Mouse (Mus musculus): Measurements from ENCODE around the gene Fchsd2.
"Not testable (repeated sequence)": the region's sequence is repeated elsewhere in the genome, so short reads cannot be mapped to it uniquely, and the experiment has no call there.

The Fchsd2 gene

DNA sequence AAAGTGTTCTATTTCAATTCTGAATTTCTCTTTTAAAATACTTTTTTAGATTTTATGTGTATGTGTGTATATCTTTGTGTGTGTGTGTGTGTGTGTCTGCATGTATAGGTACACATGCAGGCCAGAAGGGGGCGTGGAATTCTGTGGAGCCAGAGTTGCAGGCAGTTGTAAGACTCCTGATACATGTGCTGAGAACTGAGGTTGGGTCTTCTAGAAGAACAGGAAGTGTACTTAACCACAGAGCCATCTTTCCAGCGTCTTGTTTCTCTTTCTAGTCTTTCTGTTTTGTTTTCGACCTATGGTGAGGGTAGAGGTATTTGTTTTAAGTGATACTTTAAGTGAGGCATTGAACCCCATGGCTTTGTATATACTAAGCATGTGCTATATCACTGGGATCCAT, 20.7 kb downstream of the Fchsd2 start:
- peak; percentile 48 for DNase-seq (ENCODE audit: low read depth, low spot score)

GRCm38 (mm10) chr7:101114328-101114727, 21.7 kb downstream of the Fchsd2 start:
- no peak for DNase-seq (ENCODE audit: low read depth, low spot score)

GRCm38 (mm10) chr7:101119391-101119790, 26.7 kb downstream of the Fchsd2 start:
- no peak for DNase-seq (ENCODE audit: low read depth, low spot score)

GRCm38 (mm10) chr7:101123579-101124347, 31.1 kb downstream of the Fchsd2 start:
- no peak for DNase-seq (ENCODE audit: low read depth, low spot score)

- DNase-seq (ENCODE audit: low read depth, low spot score): no peak
Observed at GRCm38 (mm10) chr7:101127737-101128136, 35.1 kb downstream of the Fchsd2 start.

DNA sequence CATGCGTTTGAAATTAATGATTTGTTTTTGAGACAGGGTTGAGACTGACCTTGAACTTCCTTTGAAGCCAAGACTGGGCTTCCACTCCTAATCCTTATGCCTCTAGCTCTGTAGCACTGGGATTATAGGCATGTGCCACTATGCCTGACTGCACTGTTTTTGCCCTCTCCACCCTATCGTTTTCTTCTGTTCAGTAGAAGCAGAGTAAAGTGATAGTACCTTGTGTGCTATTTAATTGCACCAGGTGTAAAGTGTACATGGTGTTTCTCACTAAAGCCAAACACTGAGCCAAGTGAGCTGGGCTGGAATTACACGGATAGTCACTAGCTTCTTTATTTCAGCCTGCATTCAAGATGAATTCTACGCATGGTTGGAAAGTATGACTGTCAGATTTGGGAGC, 35.9 kb downstream of the Fchsd2 start:
- DNase-seq (ENCODE audit: low read depth, low spot score): no peak

DNA sequence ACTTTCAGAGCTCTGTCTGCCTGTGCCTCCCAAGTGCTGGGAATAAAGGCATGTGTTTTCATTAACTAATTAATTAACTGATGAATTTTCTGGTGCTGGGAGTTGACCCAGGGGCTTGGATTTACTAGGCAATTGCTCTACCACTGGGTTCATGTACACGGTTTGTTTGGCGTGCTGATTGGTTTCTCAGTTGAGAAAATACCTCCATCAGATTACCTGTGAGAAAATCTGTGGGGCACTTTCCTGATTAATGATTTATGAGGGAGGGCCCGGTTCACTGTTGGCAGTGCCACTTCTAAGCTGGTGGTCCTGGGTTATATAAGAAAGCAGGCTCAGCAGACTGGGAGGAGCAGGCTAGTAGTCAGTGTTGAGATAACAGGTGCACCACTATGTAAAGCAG, 38.0 kb downstream of the Fchsd2 start:
- DNase-seq (ENCODE audit: low read depth, low spot score): no peak

DNA sequence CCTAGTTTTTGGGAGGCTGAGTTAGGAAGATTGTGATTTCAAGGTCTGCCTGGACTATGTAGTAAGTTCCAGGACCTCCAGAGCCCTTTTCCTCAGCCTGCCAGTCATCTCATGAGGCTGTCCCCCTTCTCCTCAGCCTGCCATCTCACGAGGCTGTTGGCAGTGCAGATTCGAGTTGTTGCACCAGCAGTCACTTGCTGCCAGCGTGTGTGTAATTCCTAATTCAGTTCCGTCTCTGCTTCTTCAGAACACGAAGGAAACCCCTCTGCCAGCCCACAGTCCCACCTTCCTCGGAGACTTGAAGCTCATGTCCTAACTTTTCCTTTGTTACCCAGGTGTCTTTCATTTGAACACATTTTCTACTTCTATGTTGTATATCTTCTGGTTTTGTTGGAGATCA, 38.6 kb downstream of the Fchsd2 start:
- DNase-seq (ENCODE audit: low read depth, low spot score): no peak

DNA sequence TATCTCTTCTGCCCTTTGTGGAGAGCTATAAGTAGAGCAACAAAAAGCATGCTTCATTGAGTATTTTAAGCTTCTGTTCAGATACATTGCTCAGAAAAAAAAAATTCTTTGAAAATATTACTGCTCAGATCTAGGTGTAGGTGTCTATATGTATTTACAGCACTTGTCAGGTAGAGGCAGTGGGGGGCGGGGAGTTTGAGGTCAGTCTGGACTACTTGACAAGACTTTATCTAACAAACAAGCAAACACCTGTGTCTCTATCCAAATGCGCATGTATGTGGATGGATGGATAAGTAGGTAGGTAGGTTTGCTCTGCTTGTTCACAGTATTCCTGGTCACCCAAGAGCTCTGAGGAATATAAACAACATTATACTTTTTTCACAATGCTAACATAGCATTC, 40.9 kb downstream of the Fchsd2 start:
- DNase-seq (ENCODE audit: low read depth, low spot score): no peak

GRCm38 (mm10) chr7:101134117-101134516, 41.5 kb downstream of the Fchsd2 start:
- DNase-seq (ENCODE audit: low read depth, low spot score): no peak

DNA sequence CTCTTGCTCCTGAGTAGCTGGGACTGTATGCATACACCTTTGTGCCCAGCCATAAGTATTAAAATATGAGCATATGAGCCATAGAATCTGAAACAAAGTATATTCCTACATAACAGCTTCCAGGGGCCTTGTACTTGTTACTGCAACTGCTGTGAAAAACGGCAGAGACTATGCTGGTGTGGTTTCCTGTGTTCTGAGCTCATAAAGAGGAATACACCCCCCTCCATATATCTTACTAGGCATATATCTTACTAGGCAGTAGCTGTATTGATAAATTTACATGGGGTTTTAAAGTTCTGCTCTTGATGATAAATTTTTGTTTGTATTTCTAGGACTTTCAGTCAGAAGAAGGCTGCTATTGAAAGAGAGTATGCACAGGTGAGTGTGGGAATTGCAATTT, 46.2 kb downstream of the Fchsd2 start:
- no peak for DNase-seq (ENCODE audit: low read depth, low spot score)

GRCm38 (mm10) chr7:101142907-101143306, 50.2 kb downstream of the Fchsd2 start:
- no peak for DNase-seq (ENCODE audit: low read depth, low spot score)

GRCm38 (mm10) chr7:101144222-101144621, 51.6 kb downstream of the Fchsd2 start:
- DNase-seq (ENCODE audit: low read depth, low spot score): no peak

DNA sequence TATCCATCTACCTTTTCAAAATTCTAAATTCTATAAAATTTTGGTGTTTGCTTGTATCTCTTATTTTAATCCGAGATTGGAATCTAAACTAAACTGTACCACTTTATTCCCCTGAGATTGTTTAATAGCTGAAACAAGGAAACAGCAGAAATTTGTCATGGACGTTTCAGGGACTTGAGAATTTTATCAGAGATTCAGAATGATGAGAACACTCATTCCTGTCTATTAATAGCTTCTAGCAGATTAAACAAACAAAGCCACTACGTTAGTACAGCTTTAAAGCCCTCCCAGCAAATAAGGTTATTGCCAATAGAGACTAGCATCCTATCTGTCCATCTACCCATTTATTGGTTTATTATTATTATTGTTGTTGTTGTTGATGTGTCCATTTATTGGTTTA, 56.4 kb downstream of the Fchsd2 start:
- no peak for DNase-seq (ENCODE audit: low read depth, low spot score)

- not testable (repeated sequence) for DNase-seq (ENCODE audit: low read depth, low spot score)
Observed at GRCm38 (mm10) chr7:101154883-101155282, 62.2 kb downstream of the Fchsd2 start.

GRCm38 (mm10) chr7:101155284-101155683, 62.6 kb downstream of the Fchsd2 start:
- no peak for DNase-seq (ENCODE audit: low read depth, low spot score)

DNA sequence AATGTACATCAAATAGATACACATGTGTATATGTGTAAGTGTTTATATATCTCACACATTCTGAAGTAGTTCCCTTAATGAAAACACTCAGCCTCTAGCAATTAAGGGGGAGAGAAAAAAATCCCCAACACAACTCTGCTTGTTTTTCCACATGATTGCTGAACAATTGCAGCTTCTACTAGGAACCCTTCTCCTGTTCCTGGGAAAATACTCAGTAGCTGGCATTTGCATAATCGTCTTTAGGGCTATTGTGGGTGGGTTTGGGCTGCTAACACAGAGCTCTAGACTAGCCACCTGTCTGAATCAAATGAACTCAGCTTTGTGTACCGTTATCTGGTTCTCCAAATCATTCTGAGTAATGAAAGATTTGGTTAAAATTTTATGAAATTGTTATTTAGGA, 67.6 kb downstream of the Fchsd2 start:
- DNase-seq (ENCODE audit: low read depth, low spot score): no peak

- no peak for DNase-seq (ENCODE audit: low read depth, low spot score)
Observed at GRCm38 (mm10) chr7:101162781-101163180, 70.1 kb downstream of the Fchsd2 start.

DNA sequence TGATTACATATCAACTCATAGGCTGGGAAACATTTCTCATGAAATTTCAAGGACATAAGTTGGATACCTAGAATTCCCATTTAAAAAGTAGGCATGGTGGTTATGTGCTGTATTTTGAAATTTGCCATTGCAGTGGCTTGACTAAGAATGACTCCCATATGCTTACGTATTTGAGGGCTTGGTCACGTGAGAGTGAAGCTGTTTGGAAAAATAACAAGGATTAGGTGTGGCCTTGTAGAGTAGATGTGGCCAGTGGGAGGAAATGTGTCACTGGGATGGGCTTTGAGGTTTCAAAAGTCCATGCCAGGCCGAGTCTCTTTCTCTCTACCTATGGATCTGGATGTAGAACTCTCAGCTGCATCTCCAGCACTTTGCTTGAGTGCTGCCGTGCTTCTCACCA, 71.2 kb downstream of the Fchsd2 start:
- DNase-seq (ENCODE audit: low read depth, low spot score): no peak

DNA sequence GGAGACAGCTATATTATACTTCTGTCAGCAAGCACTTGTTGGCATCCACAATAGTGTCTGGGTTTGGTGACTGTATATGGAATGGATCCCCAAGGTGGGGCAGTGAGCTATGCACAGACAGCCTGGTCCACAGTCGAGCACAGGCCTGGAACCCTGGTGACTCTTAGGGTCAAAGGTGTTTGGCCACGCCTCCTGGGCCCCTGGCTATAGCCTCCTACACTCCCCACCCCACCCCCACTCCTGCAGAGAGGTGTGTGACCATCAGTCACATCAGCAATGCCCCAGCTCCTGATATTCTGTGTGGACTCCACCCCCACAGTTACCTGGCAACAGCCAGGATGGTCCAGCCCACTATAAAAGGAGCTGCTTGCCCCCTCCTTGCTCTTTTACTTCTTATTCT, 73.9 kb downstream of the Fchsd2 start:
- peak; percentile 42 for DNase-seq (ENCODE audit: low read depth, low spot score)

DNA sequence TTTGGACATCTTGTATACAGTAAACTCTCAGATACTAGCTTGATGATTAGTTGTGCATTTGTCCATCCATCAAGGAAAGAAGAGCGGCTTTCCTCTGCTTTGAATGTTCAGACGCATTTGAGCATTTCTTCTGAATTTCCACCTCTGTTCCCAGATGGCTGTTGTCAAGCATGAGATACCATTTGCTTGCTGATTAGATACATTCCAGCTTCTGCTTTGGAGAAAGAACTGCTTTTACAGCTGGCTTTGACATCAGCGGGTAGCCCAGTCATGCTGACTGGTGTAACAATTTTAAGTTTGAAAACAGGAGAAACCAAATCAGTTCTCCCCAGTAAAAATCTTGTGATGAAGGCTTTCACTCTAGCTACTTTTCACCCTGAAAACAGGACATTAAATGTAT, 77.8 kb downstream of the Fchsd2 start:
- peak; percentile 7 for DNase-seq (ENCODE audit: low read depth, low spot score)

DNA sequence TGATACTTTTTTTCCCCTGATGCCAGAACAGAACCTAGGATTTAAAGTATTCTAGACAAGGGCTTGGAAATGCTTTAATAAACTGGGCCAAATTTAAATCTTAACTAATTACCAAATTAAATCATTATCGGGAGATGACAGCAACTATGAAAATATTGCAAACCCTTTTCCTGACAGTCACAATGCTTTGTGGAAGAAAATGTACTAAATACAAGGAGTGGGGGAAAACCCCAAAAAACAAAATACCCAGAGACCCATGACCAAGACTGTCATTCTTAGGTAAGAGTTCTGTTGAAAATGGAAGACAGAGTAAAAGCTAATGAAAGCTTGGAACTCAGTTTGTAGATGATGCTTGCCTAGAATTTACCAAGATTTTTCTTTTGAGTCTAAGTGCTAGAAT, 78.3 kb downstream of the Fchsd2 start:
- no peak for DNase-seq (ENCODE audit: low read depth, low spot score)

GRCm38 (mm10) chr7:101173331-101173730, 80.7 kb downstream of the Fchsd2 start:
- peak; percentile 1 for DNase-seq (ENCODE audit: low read depth, low spot score)

GRCm38 (mm10) chr7:101178751-101179150, 86.1 kb downstream of the Fchsd2 start:
- no peak for DNase-seq (ENCODE audit: low read depth, low spot score)
